Mouse (Mus musculus): ENCODE measurements around the gene Zfp423.

- no peak for TF ChIP-seq POLR2A (IDR thresholded peaks at IDR 0.05; ENCODE audit: low read depth, low read length)
- TF ChIP-seq CTCF (IDR thresholded peaks at IDR 0.05; ENCODE audit: borderline replicate concordance, insufficient read depth, low read length), result no peak
Measured at GRCm38 (mm10) chr8:87847796-87848195, 111.6 kb downstream of the Zfp423 start.
